ENCODE assay signal across 30 mouse cellular contexts in the genomic region with DNA sequence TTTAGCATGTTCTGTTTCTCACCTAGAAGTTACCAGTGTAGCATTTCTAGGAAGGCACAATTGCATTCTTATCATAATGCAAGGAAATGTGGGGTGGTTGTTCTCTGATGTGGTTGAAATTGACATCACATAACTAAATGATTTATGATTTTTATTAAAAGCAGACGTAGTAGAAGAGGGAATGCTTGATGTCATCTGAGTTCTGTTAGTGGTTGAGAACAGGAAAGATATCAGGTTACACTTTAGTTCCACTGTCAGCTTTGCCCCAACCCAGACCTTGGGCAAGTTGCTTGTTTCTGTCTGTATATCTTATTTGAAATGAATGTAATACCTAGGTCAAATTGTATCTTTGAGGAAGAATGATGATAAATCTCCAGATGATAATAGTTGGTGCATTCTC.
DNase-seq lines count a peak whose midpoint lies in the region; ATAC-seq and TF ChIP-seq lines count a peak whose summit lies in the region.
"Had no signal": no experiment of that assay in that cellular context is flagged by ENCODE, and none has a peak within 500 bp of the region (broad histone marks: within the 10 kb centered on the region; RNA-seq: fewer than 3 reads in every experiment).

No protein-coding gene starts in this region.

- DNase-seq in embryo, embryonic 10 days (ENCODE audit: low spot score), result peak; percentile 16
- no peak for DNase-seq in embryo, embryonic 9.5 days (ENCODE audit: extremely low spot score)
- peak; percentile 79 for DNase-seq in NIH3T3 (ENCODE audit: low read depth)
- peak; percentile 53 for DNase-seq in mesoderm, embryonic 11.5 days (ENCODE audit: low read depth, low spot score)
- DNase-seq in gastrocnemius, postnatal 10 days, result no peak
- DNase-seq: adrenal gland, postnatal 36 days; cerebellum, postnatal 10 days; gastrocnemius, postnatal 25 days; heart, adult 18-20 months; heart, postnatal 10 days; kidney, adult 8-10 months; kidney, postnatal 10 days; layer of hippocampus, postnatal 36 days; lung, embryonic 14.5 days; lung, postnatal 36 days; right cerebral cortex, postnatal 4 days; thymus, postnatal 25 days had no signal

- H3K4me2 ChIP-seq in intestine, postnatal 0 days (replicated peaks; ENCODE audit: low read depth), result no peak overlapping the region
- H3K4me2 ChIP-seq: embryonic facial prominence, embryonic 13.5 days; heart, embryonic 12.5 days; limb, embryonic 15.5 days; lung, embryonic 14.5 days had no signal

- 36% methylated on average over 1 of the region's 1 CpGs for WGBS in intestine, postnatal 0 days

- H3K9ac ChIP-seq in intestine, postnatal 0 days (ENCODE audit: low read depth, low read length), result no peak overlapping the region
- H3K9ac ChIP-seq: embryonic facial prominence, embryonic 13.5 days; heart, embryonic 12.5 days; limb, embryonic 15.5 days; liver, embryonic 14.5 days; lung, embryonic 14.5 days had no signal

- TF ChIP-seq POLR2A in embryonic fibroblast, embryonic 13.5 days (IDR thresholded peaks at IDR 0.05; ENCODE audit: low read depth, low read length), result no peak

- H3K9me3 ChIP-seq in intestine, postnatal 0 days (ENCODE audit: control insufficient read depth), result no peaks in the 10 kb centered on the region
- H3K9me3 ChIP-seq: embryonic facial prominence, embryonic 13.5 days; forebrain, embryonic 10.5 days; heart, embryonic 12.5 days; hindbrain, embryonic 10.5 days; limb, embryonic 15.5 days; midbrain, embryonic 10.5 days had no signal

- H3K4me3 ChIP-seq in embryonic fibroblast, embryonic 13.5 days (ENCODE audit: insufficient read depth, low read length), result no peak overlapping the region
- no peak overlapping the region for H3K4me3 ChIP-seq in intestine, postnatal 0 days (ENCODE audit: low read depth, low read length)
- H3K4me3 ChIP-seq: embryonic facial prominence, embryonic 13.5 days; forebrain, embryonic 10.5 days; heart, embryonic 12.5 days; hindbrain, embryonic 10.5 days; limb, embryonic 15.5 days; midbrain, embryonic 10.5 days had no signal

- peaks cover 8% of the 10 kb centered on the region for H3K4me1 ChIP-seq in embryonic fibroblast, embryonic 13.5 days (ENCODE audit: control insufficient read depth, insufficient read depth, low read length)
- no peaks in the 10 kb centered on the region for H3K4me1 ChIP-seq in intestine, postnatal 0 days (replicated peaks; ENCODE audit: control insufficient read depth, insufficient read depth, low read length)
- H3K4me1 ChIP-seq: forebrain, embryonic 10.5 days; hindbrain, embryonic 10.5 days; limb, embryonic 15.5 days; midbrain, embryonic 10.5 days had no signal

- no peaks in the 10 kb centered on the region for H3K36me3 ChIP-seq in intestine, postnatal 0 days (ENCODE audit: control insufficient read depth, insufficient read depth)
- H3K36me3 ChIP-seq: embryonic facial prominence, embryonic 13.5 days; forebrain, embryonic 10.5 days; heart, embryonic 12.5 days; hindbrain, embryonic 10.5 days; limb, embryonic 15.5 days; midbrain, embryonic 10.5 days had no signal

- no peaks in the 10 kb centered on the region for H3K27me3 ChIP-seq in intestine, postnatal 0 days (replicated peaks; ENCODE audit: control insufficient read depth, insufficient read depth, low read length)
- H3K27me3 ChIP-seq: embryonic facial prominence, embryonic 13.5 days; heart, embryonic 12.5 days; limb, embryonic 15.5 days had no signal

- peak overlapping the region; percentile 95 for H3K27ac ChIP-seq in embryonic fibroblast, embryonic 13.5 days (ENCODE audit: insufficient read depth, low read length)
- H3K27ac ChIP-seq in intestine, postnatal 0 days (ENCODE audit: low read depth, low read length), result no peak overlapping the region
- H3K27ac ChIP-seq: embryonic facial prominence, embryonic 13.5 days; forebrain, embryonic 10.5 days; hindbrain, embryonic 10.5 days; limb, embryonic 15.5 days; liver, embryonic 14.5 days; midbrain, embryonic 10.5 days had no signal

- ATAC-seq in intestine, postnatal 0 days, result no peak
- no peak for ATAC-seq in erythroblast, adult 5-6 weeks (replicated peaks; ENCODE audit: low FRiP score, poor library complexity, severe bottlenecking)
- ATAC-seq: forebrain, embryonic 16.5 days; hindbrain, embryonic 16.5 days; midbrain, embryonic 16.5 days had no signal

- TF ChIP-seq CTCF in embryonic fibroblast, embryonic 13.5 days (IDR thresholded peaks at IDR 0.05; ENCODE audit: borderline replicate concordance, insufficient read depth, low read length), result no peak
- no peak for TF ChIP-seq CTCF in intestine, postnatal 0 days (IDR thresholded peaks at IDR 0.05; ENCODE audit: low read depth)

Comparison
In these comparisons a context has a peak if more than half of its experiments do, and no peak if none do; other contexts are left out.
1. DNase-seq: peak in embryo, embryonic 10 days (single experiment), NIH3T3 (single experiment) and mesoderm, embryonic 11.5 days (single experiment); none in embryo, embryonic 9.5 days (single experiment) and gastrocnemius, postnatal 10 days (single experiment).